Mouse (Mus musculus): ENCODE data around the gene Atp2b2.

- TF ChIP-seq EP300 (IDR thresholded peaks at IDR 0.05; ENCODE audit: low read depth): no peak
- TF ChIP-seq CTCF (IDR thresholded peaks at IDR 0.05; ENCODE audit: low read depth): no peak
Measured at GRCm38 (mm10) chr6:114012834-114013233, 29.6 kb downstream of the Atp2b2 start.

Measured in heart, postnatal 0 days (tissue).